9 mouse cellular contexts compared by ENCODE assay signal in the genomic region with DNA sequence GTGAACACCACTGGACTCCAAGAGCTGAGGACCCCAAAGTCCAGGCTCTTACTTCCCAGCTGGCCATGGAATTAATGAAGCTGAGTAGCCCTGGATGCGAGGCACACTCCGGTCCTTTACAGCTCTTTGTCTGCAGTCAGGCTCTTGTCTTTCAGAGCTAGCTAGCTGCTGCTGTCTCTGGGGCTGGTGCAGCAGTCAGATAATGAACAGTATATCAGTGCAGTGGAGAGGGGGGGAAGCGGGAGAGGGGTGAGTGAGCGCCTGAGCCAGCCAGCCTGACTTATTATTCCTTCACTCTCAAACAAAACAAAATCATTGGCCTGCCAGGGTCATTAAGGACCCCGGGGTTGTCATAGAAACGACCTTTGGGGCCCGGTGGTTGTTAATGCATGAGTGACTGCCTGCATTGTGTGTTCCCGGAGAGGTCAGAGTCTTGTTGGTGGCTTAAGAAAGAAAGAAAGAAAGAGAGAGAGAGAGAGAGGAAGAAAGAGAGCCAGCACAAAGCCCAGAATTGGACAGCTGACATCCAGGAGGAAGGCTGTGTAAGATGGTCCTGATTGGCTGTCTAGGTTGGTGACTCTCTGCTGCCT.
DNase-seq lines count a peak whose midpoint lies in the region; ATAC-seq lines count a peak whose summit lies in the region.
"Had no signal": no experiment of that assay in that cellular context is flagged by ENCODE, and none has a peak within 500 bp of the region (broad histone marks: within the 10 kb centered on the region; RNA-seq: fewer than 3 reads in every experiment).

No protein-coding gene starts in this region.

- H3K4me2 ChIP-seq in heart, embryonic 15.5 days: peak overlapping the region; percentile 46
- H3K4me2 ChIP-seq in midbrain, embryonic 14.5 days (ENCODE audit: low read length): peak overlapping the region; percentile 47

- peak; percentile 61; the same call in 1 of the 2 replicates for ATAC-seq in heart, embryonic 15.5 days (replicated peaks; ENCODE audit: insufficient number of reproducible peaks, insufficient read depth, low FRiP score, low read depth)
- ATAC-seq in midbrain, embryonic 14.5 days (ENCODE audit: low FRiP score, low TSS enrichment): peak; percentile 95

- H3K27me3 ChIP-seq in heart, embryonic 15.5 days: no peaks in the 10 kb centered on the region
- no peaks in the 10 kb centered on the region for H3K27me3 ChIP-seq in midbrain, embryonic 14.5 days (ENCODE audit: control insufficient read depth, insufficient read depth, low read length)

- DNase-seq in heart, postnatal 14 days: no peak
- DNase-seq in adrenal gland, postnatal 36 days: peak; percentile 12 to 43
- peak; percentile 18 for DNase-seq in heart, postnatal 4 days
- peak; percentile 48 for DNase-seq in layer of hippocampus, adult 9-11 months
- DNase-seq in midbrain, embryonic 14.5 days: peak; percentile 87
- DNase-seq in frontal cortex, postnatal 25 days (ENCODE audit: low spot score in 2 of 2): no peak
- no peak for DNase-seq in gastrocnemius, postnatal 14 days

- peak overlapping the region; percentile 16; the same call in 1 of the 2 replicates for H3K4me3 ChIP-seq in heart, embryonic 15.5 days
- peak overlapping the region; percentile 7; the same call in 1 of the 2 replicates for H3K4me3 ChIP-seq in midbrain, embryonic 14.5 days (replicated peaks; ENCODE audit: low read depth, low read length)

- H3K27ac ChIP-seq in heart, embryonic 15.5 days: peak overlapping the region; percentile 8; the same call in 1 of the 2 replicates
- H3K27ac ChIP-seq in midbrain, embryonic 14.5 days (replicated peaks; ENCODE audit: low read depth, low read length): peak overlapping the region; percentile 96

- no peak overlapping the region; the same call in 1 of the 2 replicates for H3K9ac ChIP-seq in heart, embryonic 15.5 days
- H3K9ac ChIP-seq in midbrain, embryonic 14.5 days (replicated peaks; ENCODE audit: low read length): peak overlapping the region; percentile 56

- 8% methylated on average over 8 of the region's 8 CpGs for WGBS in heart, embryonic 15.5 days
- WGBS in midbrain, embryonic 14.5 days: 0% methylated on average over 8 of the region's 8 CpGs

- intact Hi-C loops in heart, postnatal 14 days (cut with DNase I): no loop called here
- intact Hi-C loops in gastrocnemius, postnatal 14 days (cut with DNase I; ENCODE audit: low total_unique reads): no loop called here

- peaks cover 19% of the 10 kb centered on the region for H3K4me1 ChIP-seq in heart, embryonic 15.5 days (replicated peaks)
- peaks cover 37% of the 10 kb centered on the region for H3K4me1 ChIP-seq in midbrain, embryonic 14.5 days (ENCODE audit: control insufficient read depth, insufficient read depth, low read length)

- H3K9me3 ChIP-seq in heart, embryonic 15.5 days (replicated peaks): no peaks in the 10 kb centered on the region
- no peaks in the 10 kb centered on the region for H3K9me3 ChIP-seq in midbrain, embryonic 14.5 days (ENCODE audit: control insufficient read depth, low read length)

- H3K36me3 ChIP-seq in heart, embryonic 15.5 days: no peaks in the 10 kb centered on the region
- H3K36me3 ChIP-seq in midbrain, embryonic 14.5 days (ENCODE audit: control insufficient read depth, insufficient read depth, low read length): no peaks in the 10 kb centered on the region
- H3K36me3 ChIP-seq: G1E had no signal

Comparison
In these comparisons a context has a peak if more than half of its experiments do, and no peak if none do; other contexts are left out.
1. DNase-seq: peak in adrenal gland, postnatal 36 days (2 of 2), heart, postnatal 4 days (single experiment), layer of hippocampus, adult 9-11 months (single experiment) and midbrain, embryonic 14.5 days (single experiment); none in heart, postnatal 14 days (0 of 2), frontal cortex, postnatal 25 days (0 of 2) and gastrocnemius, postnatal 14 days (single experiment).